Mouse (Mus musculus): ENCODE results near the gene P2rx5.

P2rx5 gene

DNA sequence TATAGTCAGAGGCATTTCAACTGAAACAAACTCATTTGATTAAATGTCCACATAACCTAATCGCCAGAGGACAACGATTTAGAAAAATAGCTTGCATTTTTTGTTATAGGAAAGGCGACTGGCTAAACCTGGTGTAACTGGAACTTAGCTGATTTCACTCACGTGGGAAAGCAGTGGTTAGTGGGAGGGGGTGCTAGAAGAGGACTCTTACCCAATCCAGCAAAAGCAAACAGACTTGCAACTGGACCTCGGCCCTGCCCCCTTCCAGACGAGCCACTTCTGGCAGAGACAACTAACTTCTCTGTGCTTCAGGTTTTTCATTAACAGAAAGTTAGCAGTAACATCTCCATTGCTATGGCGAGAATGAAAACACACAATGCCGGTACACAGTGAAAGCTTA is 15.4 kb downstream of the P2rx5 start:
- no peak for DNase-seq (ENCODE audit: extremely low read depth, insufficient read length, low spot score)

- no peak for DNase-seq (ENCODE audit: extremely low read depth, insufficient read length, low spot score)
Measured at GRCm38 (mm10) chr11:73176186-73176585, 16.0 kb downstream of the P2rx5 start.

DNA sequence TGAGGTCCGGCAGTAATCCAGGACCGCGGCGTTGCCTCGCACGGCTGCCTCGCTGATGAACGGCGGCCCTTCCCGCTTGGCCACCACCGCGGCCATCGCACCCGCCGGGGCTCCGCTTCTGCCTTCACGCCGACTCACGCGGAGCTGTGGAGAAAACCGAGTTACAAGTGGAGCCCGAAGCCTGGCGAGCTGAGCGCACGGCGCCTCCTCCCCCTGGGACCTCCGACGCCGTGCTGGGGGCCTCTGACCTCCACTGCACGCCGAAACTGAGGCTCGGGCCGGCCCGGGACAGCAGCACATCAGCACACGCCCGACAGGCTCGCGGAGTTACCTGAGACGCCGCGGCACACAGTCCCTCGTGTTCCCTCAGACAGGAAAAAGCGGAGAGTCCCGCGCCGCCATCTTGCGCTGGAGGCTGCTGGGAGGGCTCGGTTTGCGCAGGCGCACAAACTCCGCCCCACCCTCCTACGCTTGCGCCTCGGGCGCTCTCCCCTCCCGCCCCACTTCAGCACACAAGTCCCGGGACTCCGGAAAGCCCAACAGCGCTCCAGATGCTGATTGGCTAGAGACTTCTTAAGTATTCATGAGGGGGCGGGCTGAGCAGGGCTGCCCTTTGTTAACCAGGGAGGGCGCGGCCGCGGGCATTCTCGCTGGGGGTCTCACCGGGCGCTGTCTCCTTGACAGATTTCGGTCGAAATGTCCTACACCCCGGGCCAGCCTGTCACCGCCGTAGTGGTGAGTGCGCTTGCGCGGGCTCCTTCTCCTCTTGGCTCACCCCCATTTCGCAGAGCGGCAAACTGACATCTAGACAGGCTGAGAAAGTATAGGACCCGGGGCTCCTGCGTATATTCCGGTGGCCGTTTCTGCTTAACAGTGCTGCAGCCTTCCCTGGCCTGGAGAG is 16.6 kb downstream of the P2rx5 start, which contains the start of the genes Emc6 and Tax1bp3:
TSS of gene Emc6 (minus strand) at position 430 of the 901 bp plus-strand sequence.
TSS of gene Tax1bp3 (plus strand) at position 476 of the 901 bp plus-strand sequence.
- peak; percentile 99 for DNase-seq (ENCODE audit: extremely low read depth, insufficient read length, low spot score)

- peak; percentile 92 for DNase-seq (ENCODE audit: extremely low read depth, insufficient read length, low spot score)
Measured at GRCm38 (mm10) chr11:73177509-73177875, 17.3 kb downstream of the P2rx5 start.

- DNase-seq (ENCODE audit: extremely low read depth, insufficient read length, low spot score) = no peak
Measured at GRCm38 (mm10) chr11:73177895-73178294, 17.7 kb downstream of the P2rx5 start.

DNA sequence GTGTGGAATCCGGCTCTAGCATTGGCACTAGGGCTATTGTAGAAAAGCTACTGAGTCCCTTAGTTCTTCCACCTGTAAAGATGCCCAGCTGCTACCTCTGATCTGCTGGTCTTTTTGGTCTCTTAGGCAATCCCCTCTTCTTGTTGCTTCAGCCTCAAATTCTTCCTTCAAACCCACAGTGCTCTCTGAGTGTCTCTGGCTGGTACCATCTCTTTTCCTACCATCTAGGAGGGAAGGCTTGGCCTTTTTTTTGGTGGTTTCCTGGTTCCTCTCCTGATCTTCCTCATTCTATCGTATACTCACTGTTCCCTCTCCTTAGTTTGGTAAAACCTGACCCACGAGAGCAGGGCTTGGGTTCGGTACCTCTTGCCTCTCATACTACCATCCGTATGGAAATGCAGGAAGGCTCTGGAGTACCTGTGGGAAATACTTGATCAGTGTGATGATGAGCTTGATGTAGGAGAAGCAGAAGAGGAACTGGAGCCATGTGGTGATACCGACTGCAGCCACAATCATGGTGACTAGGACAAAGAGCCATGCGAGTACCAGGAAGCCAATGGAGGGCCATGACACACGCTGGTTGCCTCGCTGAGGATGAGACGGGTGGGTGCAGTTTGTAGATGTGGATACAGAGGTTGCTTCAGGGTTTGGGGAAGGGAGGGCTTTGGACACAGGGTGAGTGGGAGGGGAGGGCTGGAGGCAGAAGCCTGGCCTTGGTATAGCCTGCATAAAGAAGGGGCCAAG is 25.8 kb downstream of the P2rx5 start:
- no peak for DNase-seq (ENCODE audit: extremely low read depth, insufficient read length, low spot score)

- DNase-seq (ENCODE audit: extremely low read depth, insufficient read length, low spot score) = no peak
Measured at GRCm38 (mm10) chr11:73187231-73187630, 27.0 kb downstream of the P2rx5 start.

GRCm38 (mm10) chr11:73193047-73193446 is 32.8 kb downstream of the P2rx5 start:
- peak; percentile 67 for DNase-seq (ENCODE audit: extremely low read depth, insufficient read length, low spot score)

DNA sequence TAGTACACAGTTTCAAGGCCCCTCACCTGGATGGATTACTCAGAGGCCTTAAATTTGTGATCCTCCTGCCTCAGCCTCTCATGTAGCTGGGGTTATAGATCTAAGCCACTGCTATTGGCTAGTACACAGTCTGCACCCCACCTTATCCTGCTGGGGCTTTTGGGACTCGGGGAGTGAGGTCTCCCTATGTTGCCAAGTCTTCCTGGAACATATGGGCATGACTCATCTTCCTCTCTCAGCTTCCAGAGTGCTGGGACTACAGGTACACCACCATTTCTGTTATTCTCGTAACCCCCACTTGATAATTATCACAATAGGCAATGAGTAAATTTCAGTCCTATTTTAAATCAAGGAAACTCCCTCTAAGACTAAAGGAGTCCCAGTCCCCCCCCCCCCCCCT is 34.2 kb downstream of the P2rx5 start:
- no peak for DNase-seq (ENCODE audit: extremely low read depth, insufficient read length, low spot score)

DNA sequence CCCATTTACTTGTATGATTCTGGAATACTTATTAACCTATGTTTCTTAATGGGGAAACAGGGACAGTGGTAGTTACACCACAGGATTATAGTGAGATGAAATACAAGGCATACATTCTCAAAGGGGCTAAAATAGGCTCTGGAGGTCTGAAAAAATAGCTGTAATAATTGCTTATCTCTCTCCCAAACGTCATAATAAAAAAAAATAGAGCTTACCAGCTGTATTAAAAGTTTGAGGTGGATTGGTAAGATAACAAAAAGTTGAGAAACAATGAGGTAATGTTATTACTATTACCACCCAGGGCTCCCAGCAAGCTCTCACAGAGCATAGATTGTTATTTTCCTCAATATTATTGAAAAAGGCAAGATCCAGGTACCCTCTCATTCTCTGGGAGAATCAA is 38.0 kb downstream of the P2rx5 start:
- no peak for DNase-seq (ENCODE audit: extremely low read depth, insufficient read length, low spot score)

DNA sequence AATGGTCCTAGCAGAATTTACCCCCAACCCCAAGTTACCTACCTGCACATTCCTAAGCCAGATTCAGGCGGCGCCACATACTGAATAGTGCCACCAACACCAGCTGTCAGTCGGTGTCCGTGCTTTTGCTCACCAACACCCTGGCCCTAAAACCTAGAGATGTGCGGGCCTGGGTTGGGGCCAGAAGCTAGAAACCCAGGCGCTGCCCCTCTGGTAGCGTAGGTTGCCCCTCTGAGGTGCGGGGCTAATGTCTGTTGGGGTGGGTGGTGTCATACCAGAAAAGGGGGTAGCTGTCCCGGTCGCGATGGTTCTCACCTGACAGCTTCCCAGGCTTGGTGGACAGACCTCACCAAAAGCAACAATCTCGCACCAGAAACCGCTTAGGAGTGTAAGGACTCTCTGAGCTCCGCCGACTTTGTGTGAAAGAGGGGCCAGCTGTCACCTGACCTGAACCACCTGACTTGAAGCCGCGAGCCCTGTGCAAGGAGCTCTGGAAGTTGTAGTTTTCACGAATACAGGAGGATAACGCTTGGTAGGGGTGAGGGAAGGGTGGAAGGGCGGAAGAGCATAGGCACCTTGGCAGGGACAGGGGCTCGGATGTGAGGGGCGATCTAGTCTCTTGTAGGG is 38.5 kb downstream of the P2rx5 start, which contains the start of gene Ctns:
TSS of gene Ctns (minus strand) at position 440 of the 627 bp plus-strand sequence.
- DNase-seq (ENCODE audit: extremely low read depth, insufficient read length, low spot score) = peak; percentile 87

DNA sequence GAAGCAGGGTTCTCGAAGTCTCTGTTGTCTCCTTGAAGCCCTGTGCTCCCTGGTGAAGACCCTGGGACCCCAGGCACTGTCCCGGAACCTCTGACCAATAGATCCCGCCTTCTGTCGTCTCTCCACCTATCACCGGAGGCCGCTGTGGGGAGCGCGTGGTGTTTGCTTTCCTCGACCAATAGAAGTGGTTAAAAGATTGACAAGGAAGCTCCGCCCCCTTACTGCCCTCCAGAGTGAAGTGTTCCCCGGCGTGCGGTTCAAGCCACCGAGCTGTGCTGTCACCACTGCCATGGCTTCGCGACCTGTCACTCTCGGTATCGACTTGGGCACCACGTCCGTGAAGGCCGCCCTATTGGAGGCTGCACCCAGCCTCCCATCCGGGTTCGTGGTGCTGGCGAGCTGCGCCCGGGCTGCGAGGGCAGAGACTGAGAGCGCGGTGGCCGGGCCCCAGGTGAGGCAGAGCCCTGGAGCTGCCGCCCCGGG is 39.0 kb downstream of the P2rx5 start, which contains the start of gene Shpk:
TSS of gene Shpk (plus strand) at position 231 of the 483 bp plus-strand sequence.
- peak; percentile 89 for DNase-seq (ENCODE audit: extremely low read depth, insufficient read length, low spot score)

DNA sequence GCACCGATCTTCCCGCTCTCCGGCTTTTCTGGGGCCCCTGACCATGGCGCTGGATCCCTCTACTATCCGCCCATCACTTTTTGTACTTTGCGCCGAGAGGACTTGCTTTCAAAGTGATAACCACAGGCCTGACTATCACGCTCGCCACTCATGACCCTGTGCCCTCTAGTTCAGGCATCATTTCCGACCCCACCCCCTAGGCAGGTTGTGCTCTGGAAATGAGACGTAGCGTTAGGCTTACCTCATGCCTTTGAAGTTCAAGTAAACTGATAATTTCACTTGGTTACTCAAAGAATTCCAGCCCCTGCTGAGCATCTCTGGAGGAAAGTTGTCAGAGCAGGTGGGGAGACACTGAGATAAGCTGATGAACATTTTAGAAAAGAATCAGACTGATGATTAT is 39.7 kb downstream of the P2rx5 start:
- DNase-seq (ENCODE audit: extremely low read depth, insufficient read length, low spot score) = no peak

DNA sequence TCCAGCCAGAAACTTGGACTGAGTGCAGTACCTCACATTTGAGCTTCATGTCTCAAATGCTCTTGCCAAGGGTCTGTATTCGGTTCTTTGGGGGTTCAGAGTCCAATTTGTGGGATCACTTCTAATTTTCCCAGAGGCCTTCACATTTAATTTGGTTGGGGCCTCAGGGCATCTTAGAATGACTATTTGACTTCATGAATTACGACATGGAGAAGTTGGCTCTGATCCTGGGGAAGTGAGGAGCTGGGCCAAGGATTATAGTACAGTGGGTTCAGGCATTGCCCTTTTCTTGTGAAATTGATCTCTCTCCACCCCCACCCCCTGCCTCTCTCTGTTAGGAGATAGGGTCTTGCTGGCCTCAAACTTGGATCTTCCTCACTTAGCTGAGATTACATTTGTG is 40.8 kb downstream of the P2rx5 start:
- no peak for DNase-seq (ENCODE audit: extremely low read depth, insufficient read length, low spot score)

- no peak for DNase-seq (ENCODE audit: extremely low read depth, insufficient read length, low spot score)
Measured at GRCm38 (mm10) chr11:73201597-73201996, 41.4 kb downstream of the P2rx5 start.

DNA sequence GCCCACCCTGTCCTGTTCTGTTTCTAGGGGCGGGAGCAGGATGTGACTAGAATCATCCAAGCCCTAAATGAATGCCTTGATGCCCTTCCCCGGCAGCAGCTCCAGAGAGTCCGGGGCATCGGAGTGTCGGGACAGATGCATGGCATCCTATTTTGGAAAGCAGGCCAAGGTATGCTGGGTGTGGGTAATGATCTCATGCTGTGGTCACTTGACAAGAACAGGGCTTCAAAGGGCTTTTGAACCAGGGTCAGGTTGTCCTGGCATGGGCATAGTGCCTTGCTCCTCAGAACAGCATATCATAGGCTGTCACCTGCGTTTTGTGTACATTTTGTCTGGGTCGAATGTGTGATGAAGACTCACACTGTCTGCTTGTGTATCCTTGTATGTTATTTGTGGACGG is 43.7 kb downstream of the P2rx5 start:
- peak; percentile 34 for DNase-seq (ENCODE audit: extremely low read depth, insufficient read length, low spot score)

- no peak for DNase-seq (ENCODE audit: extremely low read depth, insufficient read length, low spot score)
Measured at GRCm38 (mm10) chr11:73205194-73205593, 45.0 kb downstream of the P2rx5 start.

DNA sequence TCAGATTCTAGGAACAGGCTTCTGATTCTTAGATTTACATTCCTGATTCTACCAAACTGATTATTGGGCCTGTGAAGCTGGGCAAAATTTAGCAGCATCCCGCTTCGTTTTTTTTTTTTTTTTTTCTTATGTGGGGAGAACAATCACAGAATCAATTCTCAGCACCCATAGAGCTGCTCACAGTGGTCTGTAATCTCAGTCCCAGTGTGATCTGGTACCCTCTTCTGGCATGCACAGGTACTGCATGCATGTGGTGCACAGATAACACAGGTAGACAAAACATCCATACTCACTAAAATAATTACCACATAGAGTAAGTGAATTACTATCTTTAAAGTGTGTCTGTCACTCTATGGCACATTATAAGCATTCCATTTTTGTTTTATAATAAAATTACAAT is 47.4 kb downstream of the P2rx5 start:
- DNase-seq (ENCODE audit: extremely low read depth, insufficient read length, low spot score) = no peak

DNA sequence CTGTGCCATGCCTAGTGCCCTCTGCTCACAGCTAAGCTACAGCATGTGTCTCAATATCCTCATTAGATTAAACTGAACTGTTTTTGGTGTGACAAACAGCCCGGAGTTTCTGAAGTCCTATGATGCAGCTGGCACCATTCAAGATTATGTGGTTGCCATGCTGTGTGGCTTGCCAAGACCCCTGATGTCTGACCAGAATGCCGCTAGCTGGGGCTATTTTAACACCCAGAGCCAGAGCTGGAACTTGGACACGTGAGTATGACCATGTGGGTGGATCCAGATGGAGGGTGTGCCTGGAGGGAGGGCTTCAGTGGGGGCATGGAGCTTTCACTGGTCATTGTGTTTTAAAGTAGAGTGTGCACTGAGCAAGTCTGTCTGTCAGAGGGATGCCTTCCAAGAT is 53.7 kb downstream of the P2rx5 start:
- DNase-seq (ENCODE audit: extremely low read depth, insufficient read length, low spot score) = no peak

DNA sequence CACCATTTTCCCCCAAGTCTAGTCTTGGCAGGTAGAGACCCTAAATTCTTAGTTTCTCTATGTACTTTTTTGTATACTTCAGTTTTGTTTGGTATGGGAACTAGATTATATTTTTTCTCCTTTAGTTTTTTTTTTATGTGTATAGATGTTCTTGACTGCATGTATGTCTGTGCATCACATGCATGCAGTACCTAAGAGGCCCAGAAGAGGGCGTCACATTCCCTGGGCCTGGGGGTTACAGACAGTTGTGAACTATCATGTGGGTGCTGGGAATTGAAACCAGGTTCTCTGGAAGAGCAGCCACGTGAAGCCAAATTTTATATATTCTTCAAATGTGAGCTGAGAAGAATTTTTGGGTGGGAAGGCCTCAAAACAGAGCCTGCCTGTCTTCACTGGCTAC is 59.5 kb downstream of the P2rx5 start:
- no peak for DNase-seq (ENCODE audit: extremely low read depth, insufficient read length, low spot score)

- DNase-seq (ENCODE audit: extremely low read depth, insufficient read length, low spot score) = no peak
Measured at GRCm38 (mm10) chr11:73220651-73221050, 60.4 kb downstream of the P2rx5 start.

Data from 3134 (cell line).